Mouse (Mus musculus) hindbrain, embryonic 14.5 days (tissue): ENCODE data around the gene Tjp3. TPM values are rescaled to one million over a fixed set of nuclear protein-coding genes. Genes with fewer than 3 reads are reported as not detected.

ENCODE experiments used
- ATAC-seq: fragments of 200-750 bp; cut with Nextera tagmentation; 2 replicates; pipeline ENCODE4 v1.8.0; 2017; ENCODE audit warnings: moderate number of reproducible peaks, mild to moderate bottlenecking, moderate TSS enrichment, moderate library complexity; ENCODE audit not compliant: low FRiP score
- DNase-seq: peaks from one replicate; pipeline ENCODE4 v3.0.0-alpha.2; 2015; ENCODE audit warnings: low spot score
- H3K27ac ChIP-seq: fragments of 300-500 bp; sonication (generic); 2 replicates; pipeline ENCODE4 v1.5.1; 2014; ENCODE audit warnings: mild to moderate bottlenecking, moderate library complexity
- H3K27me3 ChIP-seq: fragments of 300-500 bp; sonication (generic); 2 replicates; pipeline ENCODE4 v1.6.1; 2014; ENCODE audit warnings: mild to moderate bottlenecking, low read length, mixed read lengths; ENCODE audit not compliant: control insufficient read depth, insufficient read depth
- H3K36me3 ChIP-seq: fragments of 300-500 bp; sonication (generic); replicated peaks from 2 replicates; pipeline ENCODE4 v1.6.1; 2014; ENCODE audit not compliant: control insufficient read depth, insufficient read depth
- H3K4me1 ChIP-seq: fragments of 300-500 bp; sonication (generic); replicated peaks from 2 replicates; pipeline ENCODE4 v1.6.1; 2014; ENCODE audit warnings: antibody characterized with exemption, low read length, mixed read lengths; ENCODE audit not compliant: control insufficient read depth, insufficient read depth
- H3K4me2 ChIP-seq: fragments of 300-500 bp; sonication (generic); replicated peaks from 2 replicates; pipeline ENCODE4 v1.6.1; 2014; ENCODE audit warnings: mild to moderate bottlenecking, moderate library complexity
- H3K4me3 ChIP-seq: fragments of 300-500 bp; sonication (generic); replicated peaks from 2 replicates; pipeline ENCODE4 v1.5.1; 2014; ENCODE audit warnings: mild to moderate bottlenecking, low read length
- H3K9ac ChIP-seq: fragments of 300-500 bp; sonication (generic); 2 replicates; pipeline ENCODE4 v1.6.1; 2014
- H3K9me3 ChIP-seq: fragments of 300-500 bp; sonication (generic); 2 replicates; pipeline ENCODE4 v1.6.1; 2016; ENCODE audit warnings: low read length; ENCODE audit not compliant: control insufficient read depth
- WGBS: fragments of 180-500 bp; shearing (Covaris S2); extraction: QIAGEN DNeasy Blood & Tissue Kit; methylation state at CpG from one replicate; pipeline ENCODE4 v1.1.7; 2014; 5-methylcytosine and 5-hydroxymethylcytosine counted together
- polyA plus RNA-seq: library from polyadenylated mRNA; unstranded; fragments of >200 nt; fragmentation: Nextera tagmentation; extraction: Ambion mirVana; gene quantifications from 2 replicates; pipeline ENCODE4 v1.2.1, GENCODE M21; 2014

The Tjp3 gene
- polyA plus RNA-seq, 1 experiment from 2014 or later = 6.0 TPM

DNA sequence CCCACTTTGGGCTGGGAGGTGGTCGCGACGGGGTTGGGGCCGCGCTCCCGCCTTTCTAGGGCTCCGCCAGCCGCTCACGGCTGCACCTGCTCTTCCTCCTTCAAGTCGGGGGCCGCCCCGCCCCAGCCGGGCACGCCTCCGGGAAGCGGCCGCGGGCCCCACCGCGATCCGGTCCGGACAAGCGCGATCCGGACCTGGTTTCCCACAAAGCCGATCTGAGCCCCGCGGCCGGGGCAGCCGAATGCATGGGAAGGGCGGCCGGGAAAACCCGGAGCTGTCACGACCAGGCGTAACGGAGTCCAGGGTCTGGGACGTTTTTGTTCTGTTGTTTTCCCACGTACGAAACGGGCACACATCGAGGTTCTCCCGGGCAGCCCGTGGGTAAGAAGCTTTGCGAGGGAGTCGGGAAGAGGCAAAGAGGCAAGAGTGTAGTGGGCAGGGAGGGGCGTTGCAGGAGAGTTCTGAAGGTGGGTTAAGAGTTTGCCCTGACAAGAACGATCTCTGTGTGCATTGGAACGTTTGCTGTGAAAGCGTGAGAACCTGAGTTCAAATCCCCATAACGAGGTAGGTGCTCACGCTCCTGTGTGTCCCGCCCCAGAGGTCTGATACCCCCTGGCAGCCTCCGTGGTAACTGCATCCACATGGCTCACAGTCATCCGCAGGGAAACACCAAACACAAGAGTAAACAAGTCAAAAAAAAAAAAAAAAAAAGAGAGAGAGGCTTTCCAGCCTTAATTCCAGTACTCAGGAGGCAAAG lies 5.5 kb downstream of the Tjp3 start:
- Histone ChIP-seq H3K4me2 (peak overlapping the region; percentile 85), H3K4me3 (peak overlapping the region; percentile 46), H3K9me3 (no peaks in the 10 kb centered on the region), H3K9ac (peak overlapping the region; percentile 61), H3K27me3 (peaks cover 40% of the 10 kb centered on the region), H3K27ac (no peak overlapping the region), H3K4me1 (peaks cover 4% of the 10 kb centered on the region), H3K36me3 (no peaks in the 10 kb centered on the region)
- DNase-seq (peak; percentile 94), ATAC-seq (peak; percentile 77)
- 2% methylated on average over 54 of the region's 54 CpGs for WGBS

DNA sequence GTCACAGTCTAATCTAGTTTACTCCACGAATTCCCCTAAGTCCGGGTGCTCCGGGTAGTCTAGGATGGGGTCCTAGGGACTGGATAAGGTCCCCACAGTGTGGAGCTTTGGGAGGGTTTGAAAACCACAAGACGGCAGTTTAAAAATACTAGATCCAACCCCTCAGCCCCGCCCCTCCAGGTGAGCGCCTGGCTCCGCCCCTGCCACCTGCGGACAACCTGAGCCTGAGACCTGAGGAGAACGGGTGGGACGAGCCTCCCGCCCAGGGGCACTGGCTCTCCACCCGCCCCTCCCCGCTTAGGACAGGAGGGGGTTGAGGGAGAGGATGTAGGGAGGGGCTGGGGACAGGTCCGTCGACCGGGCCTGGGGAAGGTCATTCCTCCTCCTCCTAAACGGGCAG lies 6.7 kb downstream of the Tjp3 start:
- no peaks in the 10 kb centered on the region for H3K36me3 ChIP-seq
- WGBS = 14% methylated on average over 17 of the region's 17 CpGs
- peak overlapping the region; percentile 46; the same call in 1 of the 2 replicates for H3K4me3 ChIP-seq
- no peak overlapping the region for H3K9ac ChIP-seq
- H3K27ac ChIP-seq = no peak overlapping the region
- DNase-seq (no peak), ATAC-seq (no peak)
- H3K27me3 ChIP-seq = peaks cover 28% of the 10 kb centered on the region
- no peaks in the 10 kb centered on the region; the same call in 1 of the 2 replicates for H3K4me1 ChIP-seq
- H3K9me3 ChIP-seq = no peaks in the 10 kb centered on the region
- peak overlapping the region; percentile 85 for H3K4me2 ChIP-seq

DNA sequence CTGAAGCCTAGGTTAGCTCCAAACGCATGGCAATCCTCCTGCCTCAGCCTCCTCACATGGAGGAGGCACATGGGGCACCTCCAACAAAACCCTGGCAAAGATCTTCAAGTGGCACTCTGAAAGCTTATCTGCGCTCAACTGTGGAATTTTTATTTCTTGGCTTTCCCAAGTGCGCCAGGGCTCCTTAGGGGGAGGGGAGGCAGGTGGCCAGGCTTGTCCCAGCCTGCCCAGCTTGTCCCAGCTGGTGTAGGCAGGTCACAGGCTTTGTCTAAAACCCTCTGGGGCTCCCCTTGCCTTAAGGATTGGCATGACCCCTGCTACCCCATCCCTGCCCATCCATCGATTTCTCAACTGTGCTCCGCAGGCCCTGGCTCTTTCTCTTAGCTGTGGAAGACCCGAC lies 7.2 kb downstream of the Tjp3 start:
- Histone ChIP-seq H3K4me3 (no peak overlapping the region), H3K9me3 (no peaks in the 10 kb centered on the region), H3K4me2 (no peak overlapping the region), H3K27ac (no peak overlapping the region), H3K4me1 (no peaks in the 10 kb centered on the region; the same call in 1 of the 2 replicates), H3K27me3 (peaks cover 25% of the 10 kb centered on the region), H3K9ac (no peak overlapping the region), H3K36me3 (no peaks in the 10 kb centered on the region)
- DNase-seq = no peak
- ATAC-seq = no peak
- 51% methylated on average over 6 of the region's 6 CpGs for WGBS

DNA sequence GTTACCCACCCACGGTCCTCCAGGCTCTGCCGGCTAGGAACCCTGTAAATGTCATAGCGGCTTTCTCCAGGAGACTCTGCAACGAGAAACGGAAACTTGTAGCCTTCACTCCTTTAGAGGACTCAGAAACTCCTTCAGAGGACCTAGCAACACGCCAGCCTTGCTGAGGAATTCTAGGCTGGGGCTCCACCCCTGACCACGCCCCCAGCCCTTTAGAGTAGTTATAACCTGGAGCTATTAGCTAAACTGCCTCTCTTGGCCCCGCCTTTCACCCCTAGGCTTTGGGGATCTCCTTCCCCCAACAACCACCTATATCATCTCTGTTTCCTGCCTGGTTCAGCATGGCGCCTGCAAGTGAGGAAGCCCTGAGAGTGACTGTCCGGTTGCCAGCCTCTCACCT lies 11.9 kb downstream of the Tjp3 start:
- Histone ChIP-seq H3K4me3 (no peak overlapping the region), H3K9me3 (no peaks in the 10 kb centered on the region), H3K36me3 (no peaks in the 10 kb centered on the region), H3K27ac (no peak overlapping the region), H3K9ac (no peak overlapping the region), H3K4me1 (no peaks in the 10 kb centered on the region), H3K4me2 (no peak overlapping the region), H3K27me3 (peaks cover 14% of the 10 kb centered on the region)
- ATAC-seq (no peak), DNase-seq (no peak)
- 43% methylated on average over 10 of the region's 10 CpGs for WGBS

DNA sequence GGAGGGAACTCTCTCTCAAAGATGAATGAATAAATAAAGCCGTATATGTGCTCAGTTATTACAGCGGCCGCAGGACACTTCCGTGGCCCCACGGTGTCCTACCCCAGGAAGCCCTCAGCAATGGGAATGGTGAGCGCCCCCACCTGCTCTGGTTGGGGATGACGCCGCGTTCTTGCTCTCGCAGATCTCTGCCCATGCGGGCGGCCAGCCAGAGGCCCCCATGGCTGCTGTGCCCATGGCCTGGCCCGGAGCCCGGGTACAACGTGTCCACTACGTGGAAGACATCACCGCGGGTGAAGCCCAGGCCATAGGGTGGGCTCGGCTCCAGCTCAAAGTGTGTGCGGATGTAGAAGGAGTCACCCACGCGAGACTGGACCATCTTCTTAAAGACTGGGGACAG lies 13.7 kb downstream of the Tjp3 start:
- WGBS = 82% methylated on average over 22 of the region's 22 CpGs
- no peak for DNase-seq
- no peaks in the 10 kb centered on the region for H3K4me1 ChIP-seq
- H3K4me3 ChIP-seq = no peak overlapping the region
- H3K36me3 ChIP-seq = peaks cover 11% of the 10 kb centered on the region
- no peak overlapping the region for H3K27ac ChIP-seq
- ATAC-seq = no peak
- H3K4me2 ChIP-seq = no peak overlapping the region
- no peak overlapping the region for H3K9ac ChIP-seq
- no peaks in the 10 kb centered on the region for H3K27me3 ChIP-seq
- no peaks in the 10 kb centered on the region for H3K9me3 ChIP-seq

DNA sequence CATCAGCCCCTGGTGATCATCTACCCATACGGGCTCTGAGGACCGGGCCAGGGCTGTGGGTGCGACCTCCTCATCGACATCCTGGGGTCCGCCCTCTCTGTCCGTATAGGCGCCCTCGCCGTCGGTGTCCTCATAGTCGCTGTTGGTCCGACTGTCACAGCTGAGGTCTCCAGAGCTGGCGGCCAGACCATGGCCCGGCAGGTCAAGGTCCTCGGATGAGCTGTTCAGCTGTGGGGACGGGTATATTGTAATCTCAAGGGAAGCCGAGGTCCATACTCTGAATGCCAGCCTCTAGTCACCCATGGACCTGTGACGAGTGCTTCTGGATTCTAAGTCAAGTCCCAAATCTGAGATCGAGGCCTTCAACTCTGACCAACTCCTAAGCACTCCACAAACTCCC lies 17.5 kb downstream of the Tjp3 start:
- Histone ChIP-seq H3K9ac (no peak overlapping the region), H3K36me3 (peaks cover 31% of the 10 kb centered on the region), H3K4me2 (no peak overlapping the region), H3K9me3 (no peaks in the 10 kb centered on the region), H3K27ac (no peak overlapping the region), H3K4me1 (peaks cover 3% of the 10 kb centered on the region), H3K27me3 (no peaks in the 10 kb centered on the region), H3K4me3 (no peak overlapping the region)
- DNase-seq = no peak
- 96% methylated on average over 19 of the region's 19 CpGs for WGBS
- ATAC-seq = no peak

DNA sequence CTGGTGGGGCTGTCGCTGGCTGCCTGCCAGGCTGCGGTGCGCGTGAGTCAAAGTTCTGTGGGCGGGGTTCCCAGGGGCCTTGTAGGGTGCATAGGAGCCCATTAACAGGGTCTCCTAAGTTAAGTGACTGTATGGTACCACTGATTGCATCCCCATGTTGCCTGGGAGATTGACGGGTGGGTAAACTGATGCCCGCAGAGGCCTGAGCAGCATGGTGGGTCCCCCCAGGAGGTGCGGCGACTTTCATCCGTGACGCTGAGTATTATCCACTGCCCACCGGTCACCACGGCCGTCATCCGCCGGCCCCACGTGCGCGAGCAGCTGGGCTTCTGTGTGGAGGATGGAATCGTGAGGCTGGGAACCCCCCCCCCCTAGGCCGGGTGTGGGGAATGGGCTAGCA lies 19.0 kb downstream of the Tjp3 start:
- H3K9me3 ChIP-seq = no peaks in the 10 kb centered on the region
- no peak for ATAC-seq
- no peak overlapping the region for H3K27ac ChIP-seq
- H3K4me2 ChIP-seq = no peak overlapping the region
- no peak for DNase-seq
- H3K9ac ChIP-seq = no peak overlapping the region
- H3K36me3 ChIP-seq = peaks cover 31% of the 10 kb centered on the region
- 95% methylated on average over 20 of the region's 21 CpGs for WGBS
- H3K27me3 ChIP-seq = no peaks in the 10 kb centered on the region
- H3K4me1 ChIP-seq = peaks cover 14% of the 10 kb centered on the region
- H3K4me3 ChIP-seq = no peak overlapping the region

DNA sequence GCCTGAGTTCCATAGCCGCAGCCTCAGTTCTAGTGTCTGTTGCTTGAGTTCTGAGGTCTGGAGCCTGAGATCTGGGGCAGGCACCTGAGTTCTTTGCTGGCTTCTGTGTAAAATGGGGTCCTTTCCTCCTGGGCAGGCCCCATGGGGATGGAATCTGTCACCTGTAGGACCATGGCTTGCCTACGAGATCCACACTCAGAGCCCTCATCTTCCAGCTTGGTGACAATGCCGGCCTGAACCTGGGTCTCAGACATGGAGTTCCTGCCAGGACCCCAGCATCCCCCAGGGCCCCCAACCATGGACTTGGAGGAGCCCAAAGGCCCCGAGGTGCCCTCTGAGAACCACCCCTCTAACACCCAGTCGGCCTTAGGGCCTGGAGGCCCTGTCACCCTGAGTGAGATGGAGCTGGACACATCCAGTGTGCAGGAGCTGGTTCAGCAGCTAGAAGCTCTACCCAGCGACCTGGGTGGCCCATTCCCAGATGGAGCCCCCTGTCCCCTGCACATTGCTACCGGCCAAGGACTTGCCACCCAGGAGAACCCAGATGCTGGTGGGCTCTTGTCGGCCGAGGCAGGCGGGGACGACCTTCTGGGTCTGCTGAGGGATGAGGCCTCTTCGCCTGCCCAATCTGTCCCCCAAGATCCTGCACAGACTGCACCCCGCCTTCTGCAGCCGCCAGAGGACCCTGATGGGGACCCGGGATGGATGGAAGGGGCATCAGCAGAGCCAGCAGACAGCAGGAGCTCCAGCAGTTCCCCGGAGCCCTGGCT lies 22.6 kb downstream of the Tjp3 start:
- Histone ChIP-seq H3K9ac (peak overlapping the region; percentile 79), H3K4me3 (peak overlapping the region; percentile 63), H3K4me2 (peak overlapping the region; percentile 82), H3K27ac (no peak overlapping the region), H3K4me1 (peaks cover 25% of the 10 kb centered on the region), H3K36me3 (peaks cover 43% of the 10 kb centered on the region), H3K27me3 (no peaks in the 10 kb centered on the region), H3K9me3 (no peaks in the 10 kb centered on the region)
- DNase-seq (no peak), ATAC-seq (no peak)
- WGBS = 85% methylated on average over 16 of the region's 16 CpGs

DNA sequence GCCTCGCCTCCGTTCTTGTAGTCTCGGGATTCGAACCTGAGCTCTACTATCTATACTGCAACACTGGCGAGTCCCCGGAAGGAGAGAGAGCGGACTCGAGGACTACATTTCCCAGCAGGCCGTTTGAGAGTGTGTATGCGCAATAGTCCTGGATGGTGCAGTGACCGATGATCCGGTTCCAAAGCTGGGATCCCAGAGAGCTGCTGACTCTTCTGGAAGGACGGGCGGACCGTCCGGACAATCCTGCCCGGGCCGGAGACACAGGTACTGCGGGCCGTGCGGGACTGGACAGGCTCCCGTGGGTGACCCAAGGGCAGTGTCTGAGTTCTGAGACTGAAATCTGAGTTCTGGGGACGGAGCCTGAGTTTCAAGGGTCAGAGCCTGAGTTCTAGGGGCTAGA lies 23.3 kb downstream of the Tjp3 start:
- DNase-seq = peak; percentile 84
- Histone ChIP-seq H3K36me3 (peaks cover 41% of the 10 kb centered on the region), H3K9ac (peak overlapping the region; percentile 79), H3K4me3 (peak overlapping the region; percentile 63), H3K9me3 (no peaks in the 10 kb centered on the region), H3K4me1 (peaks cover 25% of the 10 kb centered on the region), H3K27me3 (no peaks in the 10 kb centered on the region), H3K4me2 (peak overlapping the region; percentile 82), H3K27ac (peak overlapping the region; percentile 12; the same call in 1 of the 2 replicates)
- peak; percentile 52; the same call in 1 of the 2 replicates for ATAC-seq
- 2% methylated on average over 23 of the region's 23 CpGs for WGBS
